Mouse (Mus musculus) embryonic facial prominence, embryonic 12.5 days (tissue): ENCODE results near the gene Spata2l. TPM values are rescaled to one million over a fixed set of nuclear protein-coding genes. Genes with fewer than 3 reads are reported as not detected.
A peak's percentile ranks its signal among the peaks of the same experiment; 100 is the strongest.
"Not testable (repeated sequence)": the region's sequence is repeated elsewhere in the genome, so short reads cannot be mapped to it uniquely, and the experiment has no call there.

Experiments
- ATAC-seq: fragments of 200-750 bp; cut with Nextera tagmentation; 2 replicates; pipeline ENCODE4 v1.8.0; 2017; ENCODE audit not compliant: insufficient number of reproducible peaks, insufficient read depth, low FRiP score, low TSS enrichment
- H3K27ac ChIP-seq: fragments of 300-500 bp; sonication (generic); 2 replicates; pipeline ENCODE4 v1.5.1; 2016; ENCODE audit warnings: mild to moderate bottlenecking
- H3K27me3 ChIP-seq: fragments of 300-500 bp; sonication (generic); 2 replicates; pipeline ENCODE4 v1.6.1; 2016; ENCODE audit warnings: mild to moderate bottlenecking, moderate library complexity
- H3K36me3 ChIP-seq: fragments of 300-500 bp; sonication (generic); 2 replicates; pipeline ENCODE4 v1.6.1; 2016; ENCODE audit warnings: mild to moderate bottlenecking
- H3K4me1 ChIP-seq: fragments of 300-500 bp; sonication (generic); 2 replicates; pipeline ENCODE4 v1.6.1; 2016
- H3K4me2 ChIP-seq: fragments of 300-500 bp; sonication (generic); replicated peaks from 2 replicates; pipeline ENCODE4 v1.6.1; 2016; ENCODE audit warnings: mild to moderate bottlenecking, moderate library complexity
- H3K4me3 ChIP-seq: fragments of 300-500 bp; sonication (generic); 2 replicates; pipeline ENCODE4 v1.5.1; 2016; ENCODE audit warnings: mild to moderate bottlenecking
- H3K9ac ChIP-seq: fragments of 300-500 bp; sonication (generic); 2 replicates; pipeline ENCODE4 v1.6.1; 2016; ENCODE audit warnings: mild to moderate bottlenecking, moderate library complexity
- H3K9me3 ChIP-seq: fragments of 300-500 bp; sonication (generic); 2 replicates; pipeline ENCODE4 v1.6.1; 2016; ENCODE audit warnings: mild to moderate bottlenecking, moderate library complexity
- WGBS: fragments of 180-500 bp; shearing (Covaris S2); methylation state at CpG from one replicate; pipeline ENCODE4 v1.1.7; 2016; 5-methylcytosine and 5-hydroxymethylcytosine counted together
- polyA plus RNA-seq: library from polyadenylated mRNA; unstranded; fragments of >200 nt; fragmentation: Nextera tagmentation; extraction: Ambion mirVana; gene quantifications from 2 replicates; pipeline ENCODE4 v1.2.1, GENCODE M21; 2016

The Spata2l gene
- polyA plus RNA-seq, 1 experiment from 2014 or later: 2.9 TPM

DNA sequence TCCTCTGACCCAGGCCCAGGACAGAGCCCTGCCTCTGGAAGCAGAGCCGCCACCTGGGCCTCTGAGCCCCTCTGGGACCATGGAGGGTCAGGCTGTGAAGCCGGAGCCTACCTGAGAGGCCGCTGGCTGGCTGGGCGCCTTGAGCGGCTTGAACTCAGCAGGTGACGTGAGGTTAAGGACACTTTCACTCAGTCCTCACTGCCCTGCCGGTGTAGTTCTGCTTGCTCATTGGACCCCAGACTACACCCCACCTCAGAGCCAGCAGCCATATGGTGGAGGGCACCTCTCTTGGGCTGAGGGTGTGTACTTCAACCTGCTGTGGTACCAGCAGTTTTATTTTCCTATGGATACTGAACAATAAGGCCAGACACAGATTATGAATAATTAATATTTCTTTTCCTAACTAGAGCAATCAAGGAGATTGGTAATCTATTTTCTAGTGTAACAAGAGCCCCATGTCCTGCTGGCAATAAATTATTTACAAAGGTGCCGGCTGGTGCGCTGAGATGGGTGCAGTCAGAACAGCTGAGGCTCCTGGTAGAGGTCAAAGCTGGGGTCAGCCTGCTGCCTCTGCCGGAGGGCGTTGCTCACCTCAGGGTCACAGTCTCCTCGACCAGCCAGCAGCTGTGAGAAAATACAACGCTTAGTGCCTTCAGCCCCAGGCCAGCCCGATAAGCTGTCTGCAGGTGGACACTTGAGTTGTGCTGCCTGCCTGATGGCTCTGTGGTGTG is 32.1 kb upstream of the Spata2l start:
- 68% methylated on average over 14 of the region's 14 CpGs for WGBS
- no peak for ATAC-seq
- peaks cover 62% of the 10 kb centered on the region for H3K36me3 ChIP-seq
- no peaks in the 10 kb centered on the region for H3K4me1 ChIP-seq
- H3K4me2 ChIP-seq: no peak overlapping the region
- no peaks in the 10 kb centered on the region for H3K27me3 ChIP-seq
- no peak overlapping the region for H3K27ac ChIP-seq
- H3K4me3 ChIP-seq: no peak overlapping the region
- no peaks in the 10 kb centered on the region for H3K9me3 ChIP-seq
- no peak overlapping the region for H3K9ac ChIP-seq

- H3K9me3 ChIP-seq, ATAC-seq, H3K27me3 ChIP-seq, H3K27ac ChIP-seq, H3K9ac ChIP-seq, H3K4me2 ChIP-seq, H3K4me3 ChIP-seq: not testable (repeated sequence)
- peaks cover 22% of the 10 kb centered on the region for H3K4me1 ChIP-seq
- 86% methylated on average over 8 of the region's 8 CpGs for WGBS
- H3K36me3 ChIP-seq: peaks cover 60% of the 10 kb centered on the region
Measured at GRCm38 (mm10) chr8:123257593-123257992, 21.6 kb upstream of the Spata2l start.

- H3K4me3 ChIP-seq: no peak overlapping the region
- peaks cover 26% of the 10 kb centered on the region for H3K4me1 ChIP-seq
- no peak overlapping the region for H3K27ac ChIP-seq
- H3K27me3 ChIP-seq: no peaks in the 10 kb centered on the region
- H3K36me3 ChIP-seq: peaks cover 59% of the 10 kb centered on the region
- WGBS: 48% methylated on average over 3 of the region's 3 CpGs
- no peak for ATAC-seq
- H3K9me3 ChIP-seq: no peaks in the 10 kb centered on the region
- no peak overlapping the region for H3K9ac ChIP-seq
- no peak overlapping the region for H3K4me2 ChIP-seq
Measured at GRCm38 (mm10) chr8:123257114-123257513, 21.1 kb upstream of the Spata2l start.

DNA sequence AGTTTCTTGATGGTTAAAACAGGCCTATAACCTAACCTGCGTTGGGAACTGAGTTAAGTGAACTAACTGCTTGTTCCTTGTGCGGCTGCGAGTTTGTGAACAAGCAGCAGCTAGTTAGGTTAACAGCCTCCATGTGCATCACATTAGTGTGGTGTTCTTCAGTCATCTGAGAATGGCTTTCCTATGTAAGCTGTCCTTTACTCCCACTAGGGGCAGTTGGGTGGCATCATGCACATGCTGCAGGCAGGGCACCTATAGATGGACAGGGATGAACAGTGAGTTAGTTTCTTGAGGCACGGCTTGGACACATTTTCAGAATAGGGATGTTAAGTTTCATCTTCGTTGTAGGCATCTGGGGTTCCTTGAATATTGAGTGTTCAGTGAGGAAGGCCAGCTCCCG is 19.1 kb upstream of the Spata2l start:
- peak overlapping the region; percentile 80 for H3K4me3 ChIP-seq
- WGBS: 56% methylated on average over 6 of the region's 6 CpGs

DNA sequence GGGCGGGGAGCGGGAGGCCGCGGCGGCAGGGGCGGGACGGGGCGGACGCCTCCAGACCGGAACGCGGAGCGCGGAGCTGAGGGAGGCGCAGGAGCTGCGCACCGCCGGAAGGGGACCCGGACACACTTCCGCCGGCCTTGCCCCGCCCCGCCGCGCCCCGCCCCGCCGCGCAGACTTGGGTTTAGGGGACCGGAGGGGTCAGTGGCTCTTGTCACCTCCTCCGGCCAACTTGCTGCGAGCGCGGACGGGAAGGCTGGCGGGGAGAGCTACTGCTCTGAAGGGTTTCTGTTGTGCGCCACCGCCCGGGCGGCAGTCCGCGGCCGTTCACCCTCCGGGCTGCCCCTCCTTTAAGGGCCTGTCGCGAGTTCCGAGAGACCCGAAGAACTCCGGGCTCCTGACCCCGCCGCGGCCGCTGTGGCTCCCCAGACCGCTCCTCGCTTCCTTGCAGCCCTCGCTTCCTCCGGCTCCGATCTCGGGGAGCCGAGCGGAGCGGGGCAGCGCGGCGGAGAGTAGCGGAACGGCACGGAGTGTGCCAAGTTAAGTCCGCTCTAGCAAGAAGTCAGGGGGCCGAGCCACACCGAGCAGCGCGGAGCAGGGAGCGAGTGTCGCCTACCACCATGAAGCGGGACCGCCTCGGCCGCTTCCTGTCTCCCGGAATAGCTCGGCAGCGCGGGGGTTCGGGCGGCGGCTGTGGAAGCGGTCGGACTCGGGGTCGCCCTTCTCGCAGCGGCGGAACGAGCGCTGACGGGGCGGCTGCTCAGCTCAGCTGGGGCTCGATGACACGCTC is 18.3 kb upstream of the Spata2l start, which contains the start of the genes Zfp276 and Vps9d1:
TSS of gene Zfp276 (plus strand) at position 97 of the 787 bp plus-strand sequence.
TSS of gene Vps9d1 (minus strand) at position 250 of the 787 bp plus-strand sequence.
- ATAC-seq: peak; percentile 91
- H3K9me3 ChIP-seq: no peaks in the 10 kb centered on the region
- no peaks in the 10 kb centered on the region for H3K27me3 ChIP-seq
- H3K9ac ChIP-seq: peak within 1 kb of the TSS; percentile 90
- peaks cover 26% of the 10 kb centered on the region for H3K4me1 ChIP-seq
- under 1% methylated on average over 98 of the region's 99 CpGs for WGBS
- peak within 1 kb of the TSS; percentile 80 for H3K4me3 ChIP-seq
- H3K27ac ChIP-seq: peak within 1 kb of the TSS; percentile 80
- H3K36me3 ChIP-seq: peaks cover 59% of the 10 kb centered on the region
- peak within 1 kb of the TSS; percentile 97 for H3K4me2 ChIP-seq

More for the DNA sequence above, 19.1 kb upstream of the Spata2l start:
- Histone ChIP-seq H3K4me1 (peaks cover 26% of the 10 kb centered on the region), H3K4me2 (peak overlapping the region; percentile 97), H3K9me3 (no peaks in the 10 kb centered on the region), H3K36me3 (peaks cover 58% of the 10 kb centered on the region), H3K27me3 (no peaks in the 10 kb centered on the region), H3K27ac (no peak overlapping the region), H3K9ac (peak overlapping the region; percentile 90)
- ATAC-seq: no peak

DNA sequence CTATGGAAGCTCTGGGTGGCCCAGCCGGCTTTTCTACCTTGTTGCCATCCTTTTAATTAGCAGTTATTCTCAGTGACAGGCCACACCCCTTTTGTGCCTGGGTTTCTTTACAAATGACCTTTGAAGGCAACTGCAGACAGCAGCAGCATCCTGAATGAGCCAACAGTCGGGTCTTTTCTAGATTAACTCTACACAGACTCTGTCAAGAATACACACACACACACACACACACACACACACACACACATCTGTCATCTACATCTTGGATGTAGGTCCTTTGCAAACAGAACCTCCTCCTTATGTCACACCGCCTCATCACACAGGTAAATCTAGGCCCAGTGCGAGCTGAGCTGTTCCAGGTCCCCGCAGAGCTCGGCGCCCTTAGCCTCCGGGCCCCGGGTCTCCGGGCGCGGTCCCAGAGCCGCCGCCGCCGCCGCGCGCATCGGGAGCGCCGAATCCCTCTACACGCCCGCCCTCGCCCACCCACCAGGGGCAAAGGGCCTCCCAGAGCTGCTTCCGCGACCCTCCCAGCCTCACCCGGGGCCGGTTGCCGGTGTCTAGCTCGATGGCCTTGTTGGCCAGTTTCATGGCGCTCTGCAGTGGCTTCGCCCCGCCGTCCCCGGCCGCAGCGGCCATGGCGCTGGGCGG is 17.5 kb upstream of the Spata2l start:
- no peaks in the 10 kb centered on the region for H3K9me3 ChIP-seq
- no peak; the same call in 1 of the 2 replicates for ATAC-seq
- H3K4me1 ChIP-seq: peaks cover 26% of the 10 kb centered on the region
- H3K36me3 ChIP-seq: peaks cover 59% of the 10 kb centered on the region
- H3K4me2 ChIP-seq: peak overlapping the region; percentile 97
- no peaks in the 10 kb centered on the region for H3K27me3 ChIP-seq
- peak overlapping the region; percentile 80 for H3K4me3 ChIP-seq
- H3K27ac ChIP-seq: peak overlapping the region; percentile 80
- peak overlapping the region; percentile 90 for H3K9ac ChIP-seq
- WGBS: under 1% methylated on average over 39 of the region's 40 CpGs

DNA sequence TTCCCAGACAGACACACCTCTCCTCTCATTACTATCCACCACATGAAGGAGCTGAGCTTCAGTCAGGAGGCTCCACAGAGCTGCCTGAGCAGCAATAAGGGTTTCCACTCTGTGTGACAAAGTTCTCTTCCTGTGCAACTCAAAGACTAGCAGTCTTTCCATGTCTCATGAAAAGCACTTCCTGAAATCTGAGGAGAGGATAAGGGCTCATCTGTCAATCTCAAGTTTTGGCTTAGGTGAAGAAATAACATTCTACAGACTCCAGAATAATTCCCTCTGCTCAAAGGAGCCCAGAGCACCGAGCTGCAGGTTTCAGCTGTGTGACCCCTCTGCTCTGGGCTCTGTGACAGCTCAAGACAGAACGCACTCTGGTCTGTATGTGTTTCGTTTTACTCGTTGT is 16.9 kb upstream of the Spata2l start:
- no peaks in the 10 kb centered on the region for H3K27me3 ChIP-seq
- ATAC-seq: no peak
- H3K4me1 ChIP-seq: peaks cover 26% of the 10 kb centered on the region
- H3K36me3 ChIP-seq: peaks cover 58% of the 10 kb centered on the region
- 43% methylated on average over 4 of the region's 4 CpGs for WGBS
- peak overlapping the region; percentile 80 for H3K4me3 ChIP-seq
- no peak overlapping the region for H3K27ac ChIP-seq
- H3K4me2 ChIP-seq: peak overlapping the region; percentile 97
- H3K9ac ChIP-seq: peak overlapping the region; percentile 90
- no peaks in the 10 kb centered on the region for H3K9me3 ChIP-seq

GRCm38 (mm10) chr8:123250940-123251339 is 14.9 kb upstream of the Spata2l start:
- Histone ChIP-seq H3K27ac (no peak overlapping the region), H3K4me2 (no peak overlapping the region), H3K4me3 (no peak overlapping the region), H3K4me1 (peaks cover 25% of the 10 kb centered on the region), H3K36me3 (peaks cover 58% of the 10 kb centered on the region), H3K9me3 (no peaks in the 10 kb centered on the region), H3K27me3 (no peaks in the 10 kb centered on the region), H3K9ac (no peak overlapping the region)
- no peak for ATAC-seq
- 95% methylated on average over 5 of the region's 5 CpGs for WGBS

- Histone ChIP-seq H3K4me1 (peaks cover 13% of the 10 kb centered on the region), H3K9me3 (no peaks in the 10 kb centered on the region), H3K27me3 (no peaks in the 10 kb centered on the region), H3K27ac (no peak overlapping the region), H3K4me3 (no peak overlapping the region), H3K4me2 (no peak overlapping the region), H3K9ac (no peak overlapping the region), H3K36me3 (peaks cover 76% of the 10 kb centered on the region)
- no peak for ATAC-seq
- WGBS: 95% methylated on average over 8 of the region's 8 CpGs
Measured at GRCm38 (mm10) chr8:123248596-123248995, 12.6 kb upstream of the Spata2l start.

GRCm38 (mm10) chr8:123247748-123248147 is 11.7 kb upstream of the Spata2l start:
- Histone ChIP-seq H3K27me3 (no peaks in the 10 kb centered on the region), H3K4me1 (peaks cover 6% of the 10 kb centered on the region), H3K4me3 (no peak overlapping the region), H3K36me3 (peaks cover 83% of the 10 kb centered on the region), H3K27ac (no peak overlapping the region), H3K9ac (no peak overlapping the region), H3K4me2 (no peak overlapping the region), H3K9me3 (no peaks in the 10 kb centered on the region)
- 94% methylated on average over 6 of the region's 6 CpGs for WGBS
- no peak for ATAC-seq

DNA sequence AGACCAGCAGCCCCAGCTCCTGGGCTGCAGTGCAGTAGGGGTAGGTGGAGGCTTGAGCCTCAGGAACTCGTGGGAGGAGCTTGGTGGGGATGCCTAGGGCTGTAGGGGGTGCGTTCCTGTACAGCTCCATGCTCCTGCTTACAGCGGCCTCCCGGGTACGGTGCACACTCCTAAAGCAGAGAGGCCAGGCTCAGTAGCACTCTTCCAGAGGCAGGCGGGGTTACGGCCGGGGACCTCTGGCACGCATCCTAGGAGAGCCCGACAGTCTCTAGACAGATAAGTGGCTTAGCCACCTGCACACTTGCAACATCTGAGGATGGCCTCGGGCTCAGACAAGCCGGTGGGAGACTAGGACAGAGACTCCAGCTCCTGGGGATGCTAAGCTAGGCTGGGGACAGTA is 9.5 kb upstream of the Spata2l start:
- Histone ChIP-seq H3K9ac (no peak overlapping the region), H3K4me2 (no peak overlapping the region), H3K36me3 (peaks cover 86% of the 10 kb centered on the region), H3K4me1 (no peaks in the 10 kb centered on the region), H3K27me3 (no peaks in the 10 kb centered on the region), H3K4me3 (no peak overlapping the region), H3K9me3 (no peaks in the 10 kb centered on the region), H3K27ac (no peak overlapping the region)
- ATAC-seq: no peak
- WGBS: 93% methylated on average over 12 of the region's 12 CpGs
